Mouse (Mus musculus): ENCODE data around the gene Srarp. TPM values are rescaled to one million over a fixed set of nuclear protein-coding genes. Genes with fewer than 3 reads are reported as not detected.

Srarp gene
- polyA plus RNA-seq, 1 experiment = not detected

GRCm38 (mm10) chr4:141398545-141398944 is 37.4 kb downstream of the Srarp start, which contains the start of gene Clcnka:
Gene Clcnka, minus strand, starts transcription at chr4:141398724.
- TF ChIP-seq FLI1 (IDR thresholded peaks at IDR 0.05; ENCODE audit: low read length) (no peak), GATA1 (IDR thresholded peaks at IDR 0.05; ENCODE audit: borderline replicate concordance, low read length) (no peak)
- peaks cover 48% of the 10 kb centered on the region for H3K27me3 ChIP-seq (replicated peaks)

DNA sequence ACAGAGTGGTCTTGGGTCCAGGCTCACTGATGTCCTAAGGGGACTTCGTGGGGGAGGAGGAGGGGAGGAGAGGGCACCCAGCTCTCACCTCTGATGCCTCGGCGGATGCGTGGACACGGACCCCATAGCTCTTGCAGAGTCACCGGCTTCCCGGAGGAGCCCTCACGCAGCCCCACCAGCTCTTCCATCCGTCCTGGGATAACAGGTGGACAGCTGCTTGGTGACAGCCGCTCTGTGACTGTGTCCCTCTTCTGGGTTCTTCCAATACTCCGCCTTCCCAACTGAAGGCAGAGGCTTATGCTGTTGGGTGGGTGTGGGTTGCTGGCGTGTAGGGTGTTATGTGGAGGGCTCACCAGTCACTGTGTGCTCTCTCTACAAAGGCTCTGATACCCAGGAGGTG is 38.0 kb downstream of the Srarp start:
- no peak overlapping the region for H3K4me3 ChIP-seq (replicated peaks)
- H3K36me3 ChIP-seq (replicated peaks; ENCODE audit: low read length) = no peaks in the 10 kb centered on the region
- peaks cover 3% of the 10 kb centered on the region; the same call in 1 of the 2 replicates for H3K4me1 ChIP-seq
- H3K27me3 ChIP-seq (replicated peaks) = peaks cover 52% of the 10 kb centered on the region
- TF ChIP-seq FLI1 (IDR thresholded peaks at IDR 0.05; ENCODE audit: low read length) (no peak), GATA1 (IDR thresholded peaks at IDR 0.05; ENCODE audit: borderline replicate concordance, low read length) (no peak)
- H3K9me3 ChIP-seq = no peaks in the 10 kb centered on the region

More at GRCm38 (mm10) chr4:141398545-141398944, 37.4 kb downstream of the Srarp start, which contains the start of gene Clcnka:
- Histone ChIP-seq H3K36me3 (replicated peaks; ENCODE audit: low read length) (no peaks in the 10 kb centered on the region), H3K9me3 (no peaks in the 10 kb centered on the region), H3K4me3 (replicated peaks) (no peak within 1 kb of the TSS), H3K4me1 (peaks cover 3% of the 10 kb centered on the region; the same call in 1 of the 2 replicates)

DNA sequence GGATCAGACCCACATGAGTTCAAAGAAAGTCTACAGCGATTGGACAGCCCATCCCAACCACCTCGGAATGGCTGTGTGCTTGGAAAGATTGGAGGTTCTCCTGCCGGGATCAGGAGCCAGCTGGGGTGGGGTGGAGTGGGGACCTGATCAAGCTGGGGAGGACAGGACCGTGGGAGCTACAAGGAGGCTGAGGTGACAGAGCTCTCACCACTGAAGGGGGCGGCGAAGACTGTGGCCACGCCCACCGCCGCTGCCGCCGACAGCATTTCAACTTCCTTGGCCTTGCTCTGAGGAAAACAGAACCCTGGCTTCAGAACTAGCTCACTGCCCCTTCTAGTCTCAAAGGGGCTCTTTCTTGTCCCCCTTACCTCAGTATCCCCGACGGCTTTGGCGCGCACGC is 41.2 kb downstream of the Srarp start:
- H3K4me1 ChIP-seq = peaks cover 3% of the 10 kb centered on the region; the same call in 1 of the 2 replicates
- no peaks in the 10 kb centered on the region for H3K9me3 ChIP-seq
- H3K27me3 ChIP-seq (replicated peaks) = peaks cover 71% of the 10 kb centered on the region
- no peak overlapping the region for H3K4me3 ChIP-seq (replicated peaks)
- H3K36me3 ChIP-seq (replicated peaks; ENCODE audit: low read length) = no peaks in the 10 kb centered on the region
- no peak for TF ChIP-seq GATA1 (IDR thresholded peaks at IDR 0.05; ENCODE audit: borderline replicate concordance, low read length)

- Histone ChIP-seq H3K36me3 (replicated peaks; ENCODE audit: low read length) (no peaks in the 10 kb centered on the region), H3K4me1 (peaks cover 6% of the 10 kb centered on the region), H3K4me3 (replicated peaks) (no peak overlapping the region), H3K27me3 (replicated peaks) (peaks cover 53% of the 10 kb centered on the region), H3K9me3 (no peaks in the 10 kb centered on the region)
- no peak for TF ChIP-seq FLI1 (IDR thresholded peaks at IDR 0.05; ENCODE audit: low read length)
- TF ChIP-seq GATA1 (IDR thresholded peaks at IDR 0.05; ENCODE audit: borderline replicate concordance, low read length) = no peak
Measured at GRCm38 (mm10) chr4:141391293-141391692, 44.6 kb downstream of the Srarp start.

DNA sequence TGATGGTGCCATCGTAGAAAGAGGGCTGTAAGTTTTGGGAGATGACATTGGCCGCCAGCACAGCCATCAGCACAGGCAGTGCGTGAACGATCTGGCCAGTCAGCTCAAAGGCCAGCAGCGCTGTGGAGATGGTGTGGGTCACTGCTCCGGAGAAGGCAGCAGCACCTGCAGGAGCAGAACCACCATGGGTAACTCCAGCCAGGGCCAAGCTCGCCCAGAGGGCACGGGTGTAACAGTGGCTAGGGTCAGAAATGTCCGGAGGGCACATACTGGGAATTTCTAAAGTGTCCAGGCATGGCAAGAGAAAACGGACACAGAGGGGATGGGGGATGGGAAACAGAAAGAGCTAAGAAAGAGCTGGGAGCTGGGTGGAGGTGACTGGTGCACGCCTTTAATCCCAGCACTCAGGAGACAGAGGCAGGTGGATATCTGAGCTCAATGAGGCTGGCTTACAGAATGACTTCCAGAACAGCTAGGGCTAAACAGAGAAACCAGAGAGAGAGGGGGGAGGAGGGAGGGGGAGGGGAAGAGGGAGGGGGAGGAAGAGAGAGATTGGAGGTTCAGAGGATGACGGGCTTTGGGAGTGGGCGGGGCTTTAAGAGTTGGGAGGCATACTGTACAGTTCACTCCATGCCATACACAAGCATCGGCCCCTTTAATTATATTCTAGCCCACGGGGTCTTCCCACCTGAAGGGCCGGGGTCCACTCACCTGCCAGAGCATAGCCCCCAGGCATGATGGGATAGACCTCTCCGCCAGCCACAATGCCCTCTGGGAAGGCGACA is 46.3 kb downstream of the Srarp start:
- H3K36me3 ChIP-seq (replicated peaks; ENCODE audit: low read length) = no peaks in the 10 kb centered on the region
- H3K9me3 ChIP-seq = no peaks in the 10 kb centered on the region

DNA sequence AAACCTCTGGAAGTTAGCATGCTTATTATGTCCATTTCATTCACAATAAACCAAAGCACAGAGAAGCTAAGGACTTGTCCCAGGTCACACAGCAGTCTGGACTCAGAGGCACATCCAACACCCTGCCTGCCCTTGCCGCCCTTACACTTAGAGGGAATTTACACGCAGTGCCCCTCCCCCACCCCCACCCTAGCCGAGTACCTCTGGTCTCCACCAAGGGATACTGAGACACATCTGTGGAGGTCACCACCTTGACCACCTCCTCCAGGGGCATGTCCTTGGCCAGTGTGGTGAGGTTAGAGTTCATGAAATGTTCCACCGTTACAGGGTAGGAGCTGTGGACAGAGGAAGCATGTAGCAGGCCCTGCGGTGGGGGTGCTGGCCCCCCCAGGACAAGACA is 48.0 kb downstream of the Srarp start:
- Histone ChIP-seq H3K36me3 (replicated peaks; ENCODE audit: low read length) (no peaks in the 10 kb centered on the region), H3K4me3 (replicated peaks) (no peak overlapping the region), H3K4me1 (peaks cover 3% of the 10 kb centered on the region), H3K9me3 (no peaks in the 10 kb centered on the region), H3K27me3 (replicated peaks) (peaks cover 53% of the 10 kb centered on the region)
- TF ChIP-seq GATA1 (IDR thresholded peaks at IDR 0.05; ENCODE audit: borderline replicate concordance, low read length) (no peak), FLI1 (IDR thresholded peaks at IDR 0.05; ENCODE audit: low read length) (no peak)

More for the DNA sequence above, 46.3 kb downstream of the Srarp start:
- peaks cover 44% of the 10 kb centered on the region for H3K27me3 ChIP-seq (replicated peaks)
- H3K4me1 ChIP-seq = peaks cover 3% of the 10 kb centered on the region
- TF ChIP-seq FLI1 (IDR thresholded peaks at IDR 0.05; ENCODE audit: low read length) = no peak
- TF ChIP-seq GATA1 (IDR thresholded peaks at IDR 0.05; ENCODE audit: borderline replicate concordance, low read length) = no peak
- H3K4me3 ChIP-seq (replicated peaks) = no peak overlapping the region

DNA sequence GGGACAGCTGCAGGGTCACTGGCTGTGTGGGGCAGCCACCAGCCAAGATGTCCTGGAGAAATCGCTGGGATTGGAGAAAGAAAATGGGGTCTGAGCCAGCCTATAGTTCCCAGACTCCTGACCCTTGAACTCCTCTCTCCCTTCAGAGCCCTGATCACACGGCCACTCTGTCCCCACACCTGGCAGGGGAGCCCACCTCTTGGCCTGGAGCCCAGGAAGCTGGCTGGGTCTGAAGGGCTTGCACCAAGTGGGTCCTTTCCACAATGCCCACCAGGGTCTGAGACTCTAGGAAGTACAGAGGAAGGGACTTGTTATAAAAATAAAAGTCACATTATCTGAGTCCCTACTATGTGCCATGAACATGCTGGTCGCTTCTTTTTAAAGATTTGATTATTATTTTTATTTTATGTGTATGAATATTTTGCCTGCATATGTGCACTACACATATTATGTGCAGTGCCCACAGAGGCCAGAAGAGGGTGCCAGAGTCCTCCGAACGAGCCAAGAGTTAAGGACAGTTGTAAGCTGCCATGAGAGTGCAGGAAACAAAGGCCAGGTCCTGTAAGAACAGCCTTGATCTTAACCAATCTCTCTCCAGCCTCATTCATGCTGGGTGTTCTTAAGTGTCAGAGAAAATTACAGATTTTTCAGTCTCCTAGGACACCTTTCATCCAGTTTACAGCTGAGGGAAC is 48.7 kb downstream of the Srarp start:
- Histone ChIP-seq H3K27me3 (replicated peaks) (peaks cover 53% of the 10 kb centered on the region), H3K9me3 (no peaks in the 10 kb centered on the region), H3K36me3 (replicated peaks; ENCODE audit: low read length) (no peaks in the 10 kb centered on the region), H3K4me1 (peaks cover 6% of the 10 kb centered on the region), H3K4me3 (replicated peaks) (no peak overlapping the region)
- TF ChIP-seq FLI1 (IDR thresholded peaks at IDR 0.05; ENCODE audit: low read length) (no peak), GATA1 (IDR thresholded peaks at IDR 0.05; ENCODE audit: borderline replicate concordance, low read length) (no peak)

DNA sequence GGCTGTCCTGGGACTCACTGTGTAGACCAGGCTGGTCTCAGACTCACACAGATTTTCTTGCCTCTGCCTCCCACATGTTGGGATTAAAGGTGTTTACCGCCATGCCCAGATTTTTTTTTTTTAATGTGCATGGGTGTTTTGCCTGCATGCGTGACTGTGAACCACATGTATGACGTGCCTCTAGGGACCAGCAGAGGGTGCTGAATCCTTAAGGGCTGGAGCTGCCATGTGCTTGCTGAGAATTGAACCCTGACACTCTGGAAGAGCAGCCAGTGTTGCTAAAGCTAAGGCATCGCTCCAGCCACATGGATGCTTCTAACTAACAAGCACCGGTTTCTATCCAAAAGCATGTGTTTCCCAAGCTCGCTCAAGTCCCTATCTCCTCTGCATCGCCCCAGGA is 49.8 kb downstream of the Srarp start:
- TF ChIP-seq GATA1 (IDR thresholded peaks at IDR 0.05; ENCODE audit: borderline replicate concordance, low read length) (no peak), FLI1 (IDR thresholded peaks at IDR 0.05; ENCODE audit: low read length) (no peak)
- Histone ChIP-seq H3K36me3 (replicated peaks; ENCODE audit: low read length) (no peaks in the 10 kb centered on the region), H3K9me3 (no peaks in the 10 kb centered on the region), H3K4me3 (replicated peaks) (no peak overlapping the region), H3K27me3 (replicated peaks) (peaks cover 54% of the 10 kb centered on the region), H3K4me1 (peaks cover 6% of the 10 kb centered on the region)

GRCm38 (mm10) chr4:141385275-141385674 is 50.6 kb downstream of the Srarp start:
- TF ChIP-seq GATA1 (IDR thresholded peaks at IDR 0.05; ENCODE audit: borderline replicate concordance, low read length) (no peak), FLI1 (IDR thresholded peaks at IDR 0.05; ENCODE audit: low read length) (no peak)
- Histone ChIP-seq H3K4me3 (replicated peaks) (no peak overlapping the region), H3K36me3 (replicated peaks; ENCODE audit: low read length) (no peaks in the 10 kb centered on the region), H3K9me3 (no peaks in the 10 kb centered on the region), H3K4me1 (peaks cover 9% of the 10 kb centered on the region), H3K27me3 (replicated peaks) (peaks cover 61% of the 10 kb centered on the region)

Other genes with a start within 250 kb of the Srarp start
- not detected in 2 replicates for gene Rsg1, start 222.1 kb downstream of the Srarp start, polyA plus RNA-seq (2012; ENCODE audit: insufficient read depth, low replicate concordance)
- gene Arhgef19, start 196.6 kb downstream of the Srarp start, polyA plus RNA-seq (2012; ENCODE audit: insufficient read depth, low replicate concordance) = 0.64 TPM in 1 of 2 replicates, not detected in the other
- not detected in 2 replicates for gene Epha2, start 134.9 kb downstream of the Srarp start, polyA plus RNA-seq (2012; ENCODE audit: insufficient read depth, low replicate concordance)
- not detected in 2 replicates for gene Fam131c, start 67.9 kb downstream of the Srarp start, polyA plus RNA-seq (2012; ENCODE audit: insufficient read depth, low replicate concordance)
- gene Clcnka, start 37.4 kb downstream of the Srarp start, polyA plus RNA-seq (2012; ENCODE audit: insufficient read depth, low replicate concordance) = not detected in 2 replicates
- not detected in 2 replicates for gene Clcnkb, start 20.1 kb downstream of the Srarp start, polyA plus RNA-seq (2012; ENCODE audit: insufficient read depth, low replicate concordance)
- gene Hspb7, start 15.3 kb downstream of the Srarp start, polyA plus RNA-seq (2012; ENCODE audit: insufficient read depth, low replicate concordance) = not detected in 2 replicates
- 32.4 and 41.2 TPM in 2 replicates for gene Zbtb17, start 8.5 kb upstream of the Srarp start, polyA plus RNA-seq (2012; ENCODE audit: insufficient read depth, low replicate concordance)
- gene Spen, start 102.5 kb upstream of the Srarp start, polyA plus RNA-seq (2012; ENCODE audit: insufficient read depth, low replicate concordance) = 101 and 202 TPM in 2 replicates
- 4.7 and 17.1 TPM in 2 replicates for gene Fblim1, start 170.0 kb upstream of the Srarp start, polyA plus RNA-seq (2012; ENCODE audit: insufficient read depth, low replicate concordance)
- 1.1 TPM in 1 of 2 replicates, not detected in the other for gene Tmem82, start 182.5 kb upstream of the Srarp start, polyA plus RNA-seq (2012; ENCODE audit: insufficient read depth, low replicate concordance)
- not detected in 2 replicates for gene Slc25a34, start 187.7 kb upstream of the Srarp start, polyA plus RNA-seq (2012; ENCODE audit: insufficient read depth, low replicate concordance)
- 19.4 and 24.8 TPM in 2 replicates for gene Plekhm2, start 228.8 kb upstream of the Srarp start, polyA plus RNA-seq (2012; ENCODE audit: insufficient read depth, low replicate concordance)
- gene Rsc1a1, start 249.5 kb upstream of the Srarp start, polyA plus RNA-seq (2012; ENCODE audit: insufficient read depth, low replicate concordance) = 3.0 and 5.9 TPM in 2 replicates